Mouse (Mus musculus) lung, adult 2 months (tissue): ENCODE data around the gene Retreg3.

Experiments used
- CTCF ChIP-seq: fragments of 200-500 bp; IDR thresholded peaks from 2 replicates; pipeline ENCODE4 v1.5.1; 2011; ENCODE audit warnings: mild to moderate bottlenecking, low read length, control low read depth; ENCODE audit not compliant: insufficient read depth
- POLR2A ChIP-seq: fragments of 200-500 bp; IDR thresholded peaks from 2 replicates; pipeline ENCODE4 v1.6.1; 2011; ENCODE audit warnings: low read depth, mild to moderate bottlenecking, control low read depth, low read length, borderline replicate concordance; ENCODE audit errors: extremely low read depth

DNA sequence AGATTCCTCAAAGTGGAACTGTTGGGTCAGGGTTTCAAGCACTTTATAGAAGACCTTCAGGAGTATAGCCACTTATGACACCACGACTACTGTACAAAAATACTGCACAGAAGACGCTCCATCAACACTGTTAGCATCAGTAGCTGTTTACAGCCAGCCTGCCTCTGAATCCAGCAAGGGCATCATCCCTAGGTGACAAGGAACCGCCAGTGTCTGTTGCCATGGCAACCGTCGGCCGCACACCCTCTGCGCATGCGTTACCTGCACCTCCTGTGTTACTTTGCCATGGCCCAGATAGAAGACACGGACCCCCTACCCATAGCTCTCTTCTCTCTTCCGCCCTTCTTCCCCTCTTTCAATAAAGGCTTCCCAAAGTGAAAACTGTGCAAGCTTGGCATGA is 26.7 kb upstream of the Retreg3 start:
- TF ChIP-seq POLR2A (no peak), CTCF (no peak)
